Mouse (Mus musculus) midbrain, embryonic 13.5 days (tissue): Measurements from ENCODE around the gene Pigf. TPM values are rescaled to one million over a fixed set of nuclear protein-coding genes. Genes with fewer than 3 reads are reported as not detected.

Source experiments
- ATAC-seq: fragments of 200-750 bp; cut with Nextera tagmentation; 2 replicates; pipeline ENCODE4 v1.8.0; 2017; ENCODE audit warnings: mild to moderate bottlenecking, moderate TSS enrichment, moderate library complexity
- H3K27ac ChIP-seq: fragments of 300-500 bp; sonication (generic); 2 replicates; pipeline ENCODE4 v1.5.1; 2015; ENCODE audit warnings: inconsistent platforms, mild to moderate bottlenecking, moderate library complexity
- H3K27me3 ChIP-seq: fragments of 300-500 bp; sonication (generic); 2 replicates; pipeline ENCODE4 v1.6.1; 2015; ENCODE audit warnings: mild to moderate bottlenecking, inconsistent platforms
- H3K36me3 ChIP-seq: fragments of 300-500 bp; sonication (generic); 2 replicates; pipeline ENCODE4 v1.6.1; 2015; ENCODE audit warnings: mild to moderate bottlenecking, inconsistent platforms
- H3K4me1 ChIP-seq: fragments of 300-500 bp; sonication (generic); replicated peaks from 2 replicates; pipeline ENCODE4 v1.6.1; 2015; ENCODE audit warnings: inconsistent platforms
- H3K4me2 ChIP-seq: fragments of 300-500 bp; sonication (generic); replicated peaks from 2 replicates; pipeline ENCODE4 v1.6.1; 2015; ENCODE audit warnings: moderate library complexity, mild to moderate bottlenecking, inconsistent platforms
- H3K4me3 ChIP-seq: fragments of 300-500 bp; sonication (generic); replicated peaks from 2 replicates; pipeline ENCODE4 v1.5.1; 2015; ENCODE audit warnings: mild to moderate bottlenecking, inconsistent platforms
- H3K9ac ChIP-seq: fragments of 300-500 bp; sonication (generic); replicated peaks from 2 replicates; pipeline ENCODE4 v1.6.1; 2015; ENCODE audit warnings: mild to moderate bottlenecking, inconsistent platforms
- H3K9me3 ChIP-seq: fragments of 300-500 bp; sonication (generic); 2 replicates; pipeline ENCODE4 v1.6.1; 2016; ENCODE audit warnings: mild to moderate bottlenecking, inconsistent platforms
- WGBS: fragments of 180-500 bp; shearing (Covaris S2); methylation state at CpG from one replicate; pipeline ENCODE4 v1.1.7; 2015; 5-methylcytosine and 5-hydroxymethylcytosine counted together
- polyA plus RNA-seq: library from polyadenylated mRNA; unstranded; fragments of >200 nt; fragmentation: Nextera tagmentation; extraction: Ambion mirVana; gene quantifications from 2 replicates; pipeline ENCODE4 v1.2.1, GENCODE M21; 2015

Pigf gene
- polyA plus RNA-seq, 1 experiment from 2014 or later = 37.1 TPM

- WGBS = 85% methylated on average over 5 of the region's 5 CpGs
- no peak overlapping the region for H3K4me3 ChIP-seq
- no peak overlapping the region for H3K4me2 ChIP-seq
- H3K36me3 ChIP-seq = no peaks in the 10 kb centered on the region
- ATAC-seq = no peak
- H3K27me3 ChIP-seq = no peaks in the 10 kb centered on the region
- H3K27ac ChIP-seq = no peak overlapping the region
- H3K4me1 ChIP-seq = peaks cover 8% of the 10 kb centered on the region; the same call in 1 of the 2 replicates
- H3K9me3 ChIP-seq = no peaks in the 10 kb centered on the region
- no peak overlapping the region for H3K9ac ChIP-seq
Measured at GRCm38 (mm10) chr17:87053921-87054320, 28.7 kb upstream of the Pigf start.

- H3K9me3 ChIP-seq = no peaks in the 10 kb centered on the region
- no peak overlapping the region for H3K27ac ChIP-seq
- H3K4me3 ChIP-seq = no peak overlapping the region
- no peaks in the 10 kb centered on the region for H3K36me3 ChIP-seq
- H3K4me2 ChIP-seq = no peak overlapping the region
- no peaks in the 10 kb centered on the region for H3K27me3 ChIP-seq
- H3K9ac ChIP-seq = no peak overlapping the region
- peaks cover 8% of the 10 kb centered on the region; the same call in 1 of the 2 replicates for H3K4me1 ChIP-seq
- ATAC-seq = no peak
- WGBS = 84% methylated on average over 1 of the region's 1 CpGs
Measured at GRCm38 (mm10) chr17:87052432-87052831, 27.2 kb upstream of the Pigf start.

GRCm38 (mm10) chr17:87051652-87052051, 26.4 kb upstream of the Pigf start:
- Histone ChIP-seq H3K4me1 (peaks cover 8% of the 10 kb centered on the region; the same call in 1 of the 2 replicates), H3K9me3 (no peaks in the 10 kb centered on the region), H3K4me2 (no peak overlapping the region), H3K27me3 (no peaks in the 10 kb centered on the region), H3K36me3 (no peaks in the 10 kb centered on the region), H3K27ac (no peak overlapping the region), H3K9ac (no peak overlapping the region), H3K4me3 (no peak overlapping the region)
- ATAC-seq = no peak
- WGBS = 100% methylated on average over 1 of the region's 1 CpGs

GRCm38 (mm10) chr17:87050469-87051175, 25.4 kb upstream of the Pigf start:
- no peak overlapping the region for H3K9ac ChIP-seq
- H3K9me3 ChIP-seq = no peaks in the 10 kb centered on the region
- H3K4me1 ChIP-seq = peaks cover 8% of the 10 kb centered on the region; the same call in 1 of the 2 replicates
- H3K4me2 ChIP-seq = no peak overlapping the region
- H3K27ac ChIP-seq = no peak overlapping the region
- H3K36me3 ChIP-seq = no peaks in the 10 kb centered on the region
- H3K4me3 ChIP-seq = no peak overlapping the region
- 55% methylated on average over 9 of the region's 9 CpGs for WGBS
- ATAC-seq = peak; percentile 56; the same call in 1 of the 2 replicates
- no peaks in the 10 kb centered on the region for H3K27me3 ChIP-seq

- Histone ChIP-seq H3K4me1 (peaks cover 1% of the 10 kb centered on the region; the same call in 1 of the 2 replicates), H3K9me3 (no peaks in the 10 kb centered on the region), H3K27me3 (no peaks in the 10 kb centered on the region), H3K4me2 (no peak overlapping the region), H3K36me3 (no peaks in the 10 kb centered on the region), H3K9ac (no peak overlapping the region), H3K4me3 (no peak overlapping the region), H3K27ac (no peak overlapping the region)
- ATAC-seq = no peak
- WGBS = 59% methylated on average over 5 of the region's 5 CpGs
Measured at GRCm38 (mm10) chr17:87049696-87050095, 24.5 kb upstream of the Pigf start.

GRCm38 (mm10) chr17:87044796-87045195, 19.6 kb upstream of the Pigf start:
- peak; percentile 50; the same call in 1 of the 2 replicates for ATAC-seq
- Histone ChIP-seq H3K9me3 (no peaks in the 10 kb centered on the region), H3K27ac (no peak overlapping the region), H3K4me3 (no peak overlapping the region), H3K4me2 (no peak overlapping the region), H3K4me1 (no peaks in the 10 kb centered on the region), H3K36me3 (no peaks in the 10 kb centered on the region), H3K9ac (no peak overlapping the region), H3K27me3 (no peaks in the 10 kb centered on the region)
- 85% methylated on average over 8 of the region's 8 CpGs for WGBS

- Histone ChIP-seq H3K36me3 (no peaks in the 10 kb centered on the region), H3K9me3 (no peaks in the 10 kb centered on the region), H3K4me1 (no peaks in the 10 kb centered on the region), H3K27me3 (no peaks in the 10 kb centered on the region), H3K27ac (no peak overlapping the region), H3K4me3 (no peak overlapping the region), H3K4me2 (no peak overlapping the region), H3K9ac (no peak overlapping the region)
- ATAC-seq = peak; percentile 73
- 2% methylated on average over 15 of the region's 15 CpGs for WGBS
Measured at GRCm38 (mm10) chr17:87044364-87044763, 19.2 kb upstream of the Pigf start.

- H3K4me2 ChIP-seq = no peak overlapping the region
- WGBS = 74% methylated on average over 19 of the region's 19 CpGs
- ATAC-seq = no peak
- H3K36me3 ChIP-seq = peaks cover 21% of the 10 kb centered on the region
- no peaks in the 10 kb centered on the region for H3K27me3 ChIP-seq
- H3K9me3 ChIP-seq = no peaks in the 10 kb centered on the region
- H3K9ac ChIP-seq = no peak overlapping the region
- no peak overlapping the region for H3K4me3 ChIP-seq
- H3K4me1 ChIP-seq = no peaks in the 10 kb centered on the region
- no peak overlapping the region for H3K27ac ChIP-seq
Measured at GRCm38 (mm10) chr17:87041739-87042138, 16.5 kb upstream of the Pigf start.

GRCm38 (mm10) chr17:87038496-87038895, 13.3 kb upstream of the Pigf start:
- no peak for ATAC-seq
- no peak overlapping the region for H3K27ac ChIP-seq
- peaks cover 39% of the 10 kb centered on the region for H3K36me3 ChIP-seq
- no peaks in the 10 kb centered on the region for H3K4me1 ChIP-seq
- H3K4me2 ChIP-seq = no peak overlapping the region
- H3K9ac ChIP-seq = no peak overlapping the region
- no peak overlapping the region for H3K4me3 ChIP-seq
- 90% methylated on average over 5 of the region's 5 CpGs for WGBS
- H3K27me3 ChIP-seq = no peaks in the 10 kb centered on the region
- H3K9me3 ChIP-seq = no peaks in the 10 kb centered on the region

GRCm38 (mm10) chr17:87036141-87037073, 11.2 kb upstream of the Pigf start:
- Histone ChIP-seq H3K27ac (no peak overlapping the region), H3K4me1 (no peaks in the 10 kb centered on the region), H3K4me3 (no peak overlapping the region), H3K36me3 (peaks cover 53% of the 10 kb centered on the region), H3K9ac (no peak overlapping the region), H3K4me2 (no peak overlapping the region), H3K9me3 (no peaks in the 10 kb centered on the region), H3K27me3 (no peaks in the 10 kb centered on the region)
- WGBS = 64% methylated on average over 9 of the region's 10 CpGs
- no peak for ATAC-seq

GRCm38 (mm10) chr17:87024491-87025242, 539 bp downstream of the Pigf start:
- H3K27me3 ChIP-seq = no peaks in the 10 kb centered on the region
- no peaks in the 10 kb centered on the region for H3K9me3 ChIP-seq
- H3K9ac ChIP-seq = peak overlapping the region; percentile 82
- ATAC-seq = peak; percentile 88
- peak overlapping the region; percentile 66 for H3K4me3 ChIP-seq
- peaks cover 19% of the 10 kb centered on the region for H3K4me1 ChIP-seq
- WGBS = 1% methylated on average over 55 of the region's 55 CpGs
- no peak overlapping the region for H3K27ac ChIP-seq
- peaks cover 16% of the 10 kb centered on the region for H3K36me3 ChIP-seq
- peak overlapping the region; percentile 97 for H3K4me2 ChIP-seq
